Mouse (Mus musculus) liver, embryonic 14.5 days (tissue): Measurements from ENCODE around the gene Kif28. TPM values are rescaled to one million over a fixed set of nuclear protein-coding genes. Genes with fewer than 3 reads are reported as not detected.

Experiments
- ATAC-seq: fragments of 200-750 bp; cut with Nextera tagmentation; 2 replicates; pipeline ENCODE4 v1.8.0; 2017; ENCODE audit warnings: moderate number of reproducible peaks, mild to moderate bottlenecking, moderate library complexity; ENCODE audit not compliant: insufficient read depth
- DNase-seq, 3 experiments: peaks; one replicate each; pipeline ENCODE4 v3.0.0-alpha.2; 2012 to 2013; ENCODE audit warnings: low read depth in 3 of 3, low spot score in 3 of 3
- H3K27ac ChIP-seq: fragments of 300-500 bp; sonication (generic); 2 replicates; pipeline ENCODE4 v1.5.1; 2014; ENCODE audit warnings: moderate library complexity, mild to moderate bottlenecking, control low read depth, inconsistent platforms
- H3K27me3 ChIP-seq: fragments of 300-500 bp; sonication (generic); 2 replicates; pipeline ENCODE4 v1.6.1; 2014; ENCODE audit warnings: mild to moderate bottlenecking, low read length, moderate library complexity; ENCODE audit not compliant: control insufficient read depth, insufficient read depth
- H3K36me3 ChIP-seq: fragments of 300-500 bp; sonication (generic); replicated peaks from 2 replicates; pipeline ENCODE4 v1.6.1; 2014; ENCODE audit warnings: low read depth; ENCODE audit not compliant: control insufficient read depth, insufficient read depth
- H3K4me1 ChIP-seq, 2 experiments: fragments of 200-500 bp in 1 of 2; fragments of 300-500 bp in 1 of 2; sonication (generic) in 1 of 2; replicated peaks; 2 replicates each; pipeline ENCODE4 v1.6.1; 2012 to 2014; ENCODE audit warnings: antibody characterized with exemption in 1 of 2, inconsistent platforms in 1 of 2, low read length in 1 of 2; ENCODE audit not compliant: control insufficient read depth in 2 of 2, insufficient read depth in 2 of 2
- H3K4me2 ChIP-seq: fragments of 300-500 bp; sonication (generic); 2 replicates; pipeline ENCODE4 v1.6.1; 2014; ENCODE audit warnings: low read depth, mild to moderate bottlenecking, control low read depth, moderate library complexity
- H3K4me3 ChIP-seq, 2 experiments: fragments of 200-500 bp in 1 of 2; fragments of 300-500 bp in 1 of 2; sonication (generic) in 1 of 2; 2 replicates each; pipeline ENCODE4 v1.5.1; 2012 to 2014; ENCODE audit warnings: low read depth in 2 of 2, low read length in 2 of 2, mild to moderate bottlenecking in 2 of 2, control low read depth in 1 of 2, inconsistent platforms in 1 of 2, moderate library complexity in 1 of 2; ENCODE audit not compliant: insufficient read depth in 1 of 2
- H3K9ac ChIP-seq: fragments of 300-500 bp; sonication (generic); replicated peaks from 2 replicates; pipeline ENCODE4 v1.6.1; 2014; ENCODE audit warnings: mild to moderate bottlenecking, control low read depth, moderate library complexity
- H3K9me3 ChIP-seq: fragments of 300-500 bp; sonication (generic); 2 replicates; pipeline ENCODE4 v1.6.1; 2016; ENCODE audit warnings: low read length, mixed read lengths; ENCODE audit not compliant: control insufficient read depth
- CTCF ChIP-seq: IDR thresholded peaks from 2 replicates; pipeline ENCODE4 v1.5.1; 2016; ENCODE audit warnings: antibody characterized with exemption, low read depth, control low read depth
- EP300 ChIP-seq: IDR thresholded peaks from 2 replicates; pipeline ENCODE4 v1.6.1; 2016; ENCODE audit warnings: antibody characterized with exemption, low read depth
- WGBS: fragments of 180-500 bp; shearing (Covaris S2); extraction: QIAGEN DNeasy Blood & Tissue Kit; methylation state at CpG from one replicate; pipeline ENCODE4 v1.1.7; 2014; ENCODE audit not compliant: insufficient replicate concordance; 5-methylcytosine and 5-hydroxymethylcytosine counted together
- polyA plus RNA-seq, 2 experiments: library from polyadenylated mRNA; depleted of rRNA in 1 of 2; stranded (reverse) in 1 of 2; unstranded in 1 of 2; fragments of >200 nt; fragmentation: Nextera tagmentation in 1 of 2; extraction: Ambion mirVana in 1 of 2; gene quantifications; 2 replicates each; pipeline versions ENCODE4 v1.2.1 to v1.2.3; 2012 to 2014

Kif28 gene
- polyA plus RNA-seq, 2 experiments, result 0.01 TPM; not detected in 1

GRCm38 (mm10) chr1:179668836-179669537 is 76.1 kb downstream of the Kif28 start:
- Histone ChIP-seq H3K4me1 (0 out of 4 replicates have a peak, but pooled peaks cover 0 to 2% of the 10 kb centered on the region in 2 experiments), H3K9me3 (no peaks in the 10 kb centered on the region), H3K36me3 (no peaks in the 10 kb centered on the region), H3K9ac (no peak overlapping the region; the same call in 1 of the 2 replicates), H3K4me3 (peak overlapping the region; percentile 53 to 56), H3K27ac (no peak overlapping the region), H3K4me2 (peak overlapping the region; percentile 64), H3K27me3 (peaks cover 26% of the 10 kb centered on the region)
- TF ChIP-seq CTCF, result no peak
- TF ChIP-seq EP300, result no peak
- DNase-seq (no peak), ATAC-seq (no peak)
- WGBS, result 30% methylated on average over 12 of the region's 12 CpGs

- Histone ChIP-seq H3K9ac (no peak within 1 kb of the TSS; the same call in 1 of the 2 replicates), H3K9me3 (no peaks in the 10 kb centered on the region), H3K27me3 (peaks cover 26% of the 10 kb centered on the region), H3K27ac (no peak within 1 kb of the TSS), H3K4me1 (0 out of 4 replicates have a peak, but pooled peaks cover 0 to 2% of the 10 kb centered on the region in 2 experiments), H3K4me3 (peak within 1 kb of the TSS; percentile 53 to 56), H3K36me3 (no peaks in the 10 kb centered on the region), H3K4me2 (peak within 1 kb of the TSS; percentile 64)
- DNase-seq (peak in 2 of 3 experiments; percentile 14 to 24), ATAC-seq (peak; percentile 80)
- TF ChIP-seq CTCF (no peak), EP300 (no peak)
- under 1% methylated on average over 81 of the region's 84 CpGs for WGBS
Measured at GRCm38 (mm10) chr1:179668013-179668805, 76.9 kb downstream of the Kif28 start, which contains the start of gene Sccpdh. Gene Sccpdh, plus strand, starts transcription at chr1:179668210.

- H3K4me3 ChIP-seq, result peak overlapping the region; percentile 53 to 56; a peak in 3 of 4 replicates
- H3K27ac ChIP-seq, result no peak overlapping the region
- H3K27me3 ChIP-seq, result peaks cover 26% of the 10 kb centered on the region
- 28% methylated on average over 7 of the region's 7 CpGs for WGBS
- no peaks in the 10 kb centered on the region for H3K36me3 ChIP-seq
- no peaks in the 10 kb centered on the region for H3K9me3 ChIP-seq
- 0 out of 4 replicates have a peak, but pooled peaks cover 0 to 2% of the 10 kb centered on the region in 2 experiments for H3K4me1 ChIP-seq
- TF ChIP-seq CTCF, result no peak
- TF ChIP-seq EP300, result no peak
- no peak overlapping the region for H3K9ac ChIP-seq
- DNase-seq (no peak), ATAC-seq (no peak)
- peak overlapping the region; percentile 64 for H3K4me2 ChIP-seq
Measured at GRCm38 (mm10) chr1:179667450-179667849, 77.6 kb downstream of the Kif28 start.

- WGBS, result 60% methylated on average over 2 of the region's 2 CpGs
- Histone ChIP-seq H3K27me3 (peaks cover 26% of the 10 kb centered on the region), H3K9me3 (no peaks in the 10 kb centered on the region), H3K4me3 (no peak overlapping the region), H3K27ac (no peak overlapping the region), H3K4me2 (no peak overlapping the region), H3K36me3 (no peaks in the 10 kb centered on the region), H3K9ac (no peak overlapping the region), H3K4me1 (0 out of 4 replicates have a peak, but pooled peaks cover 0 to 2% of the 10 kb centered on the region in 2 experiments)
- DNase-seq, result no peak
- no peak for ATAC-seq
- no peak for TF ChIP-seq EP300
- TF ChIP-seq CTCF, result no peak
Measured at GRCm38 (mm10) chr1:179666971-179667370, 78.1 kb downstream of the Kif28 start.
